Mouse (Mus musculus) heart, embryonic 10.5 days (tissue): ENCODE data around the gene Hist1h4d. TPM values are rescaled to one million over a fixed set of nuclear protein-coding genes. Genes with fewer than 3 reads are reported as not detected.
"Not testable (repeated sequence)": the region's sequence is repeated elsewhere in the genome, so short reads cannot be mapped to it uniquely, and the experiment has no call there.

ENCODE experiments used
- DNase-seq: peaks from one replicate; pipeline ENCODE4 v3.0.0-alpha.2; 2017; ENCODE audit warnings: low spot score
- H3K27ac ChIP-seq: fragments of 300-500 bp; sonication (generic); 2 replicates; pipeline ENCODE4 v1.5.1; 2016; ENCODE audit warnings: mild to moderate bottlenecking
- H3K27me3 ChIP-seq: fragments of 300-500 bp; sonication (generic); 2 replicates; pipeline ENCODE4 v1.6.1; 2016; ENCODE audit warnings: mild to moderate bottlenecking; ENCODE audit not compliant: poor library complexity, insufficient read depth, severe bottlenecking
- H3K36me3 ChIP-seq: fragments of 300-500 bp; sonication (generic); 2 replicates; pipeline ENCODE4 v1.6.1; 2016; ENCODE audit warnings: mild to moderate bottlenecking, moderate library complexity
- H3K4me1 ChIP-seq: fragments of 300-500 bp; sonication (generic); 2 replicates; pipeline ENCODE4 v1.6.1; 2016; ENCODE audit warnings: mild to moderate bottlenecking
- H3K4me3 ChIP-seq: fragments of 300-500 bp; sonication (generic); 2 replicates; pipeline ENCODE4 v1.5.1; 2016; ENCODE audit warnings: mild to moderate bottlenecking, moderate library complexity
- H3K9me3 ChIP-seq: fragments of 300-500 bp; sonication (generic); 2 replicates; pipeline ENCODE4 v1.6.1; 2016; ENCODE audit warnings: mild to moderate bottlenecking, moderate library complexity
- WGBS: fragments of 180-500 bp; shearing (Covaris S2); methylation state at CpG from one replicate; pipeline ENCODE4 v1.1.7; 2016; 5-methylcytosine and 5-hydroxymethylcytosine counted together
- polyA plus RNA-seq: library from polyadenylated mRNA; unstranded; fragments of >200 nt; fragmentation: Nextera tagmentation; extraction: Ambion mirVana; gene quantifications from 2 replicates; pipeline ENCODE4 v1.2.1, GENCODE M21; 2016

Hist1h4d gene
- 41.9 and 60.3 TPM in 2 replicates for polyA plus RNA-seq

GRCm38 (mm10) chr13:23581408-23582218, at the start of gene Hist1h4d:
TSS of gene Hist1h4d (plus strand) at chr13:23581598.
- DNase-seq = peak; percentile 98
- WGBS = under 1% methylated on average over 43 of the region's 43 CpGs
- H3K36me3 ChIP-seq = no peaks in the 10 kb centered on the region
- H3K9me3 ChIP-seq = no peaks in the 10 kb centered on the region
- peak within 1 kb of the TSS; percentile 78 for H3K27ac ChIP-seq
- H3K27me3 ChIP-seq = no peaks in the 10 kb centered on the region
- H3K4me3 ChIP-seq = peak within 1 kb of the TSS; percentile 58
- peaks cover 12% of the 10 kb centered on the region for H3K4me1 ChIP-seq

GRCm38 (mm10) chr13:23532262-23533075, 48.9 kb upstream of the Hist1h4d start:
- peaks cover 32% of the 10 kb centered on the region for H3K4me1 ChIP-seq
- DNase-seq = no peak
- H3K9me3 ChIP-seq = no peaks in the 10 kb centered on the region
- H3K27me3 ChIP-seq = no peaks in the 10 kb centered on the region
- peak overlapping the region; percentile 67 for H3K4me3 ChIP-seq
- no peaks in the 10 kb centered on the region for H3K36me3 ChIP-seq
- H3K27ac ChIP-seq = peak overlapping the region; percentile 95
- 27% methylated on average over 9 of the region's 9 CpGs for WGBS

- WGBS = 1% methylated on average over 26 of the region's 53 CpGs
- H3K4me1 ChIP-seq = peaks cover 32% of the 10 kb centered on the region
- DNase-seq = peak; percentile 94
- H3K36me3 ChIP-seq, H3K27me3 ChIP-seq, H3K9me3 ChIP-seq: not testable (repeated sequence)
- peak within 1 kb of the TSS; percentile 95 for H3K27ac ChIP-seq
- H3K4me3 ChIP-seq = peak within 1 kb of the TSS; percentile 67
Observed at GRCm38 (mm10) chr13:23533560-23534367, 47.6 kb upstream of the Hist1h4d start, which contains the start of gene Hist1h2af. TSS of gene Hist1h2af (plus strand) at chr13:23533906.

- Histone ChIP-seq H3K27ac (peak overlapping the region; percentile 95), H3K9me3 (no peaks in the 10 kb centered on the region)
- 3% methylated on average over 15 of the region's 15 CpGs for WGBS
Observed at GRCm38 (mm10) chr13:23534368-23535131, 46.8 kb upstream of the Hist1h4d start.

GRCm38 (mm10) chr13:23535137-23536075, 46.0 kb upstream of the Hist1h4d start, which contains the start of gene Hist1h3g:
TSS of gene Hist1h3g (plus strand) at chr13:23535422.
- peak; percentile 98 for DNase-seq
- H3K36me3 ChIP-seq, H3K27me3 ChIP-seq, H3K9me3 ChIP-seq: not testable (repeated sequence)
- WGBS = under 1% methylated on average over 53 of the region's 62 CpGs
- Histone ChIP-seq H3K4me1 (peaks cover 29% of the 10 kb centered on the region), H3K4me3 (peak within 1 kb of the TSS; percentile 67), H3K27ac (peak within 1 kb of the TSS; percentile 95)

More at GRCm38 (mm10) chr13:23534368-23535131, 46.8 kb upstream of the Hist1h4d start:
- no peaks in the 10 kb centered on the region for H3K36me3 ChIP-seq
- no peak for DNase-seq
- H3K4me1 ChIP-seq = peaks cover 29% of the 10 kb centered on the region
- H3K27me3 ChIP-seq = no peaks in the 10 kb centered on the region
- H3K4me3 ChIP-seq = peak overlapping the region; percentile 67

- Histone ChIP-seq H3K4me1 (peaks cover 29% of the 10 kb centered on the region), H3K4me3 (peak overlapping the region; percentile 67), H3K27me3 (no peaks in the 10 kb centered on the region), H3K9me3 (no peaks in the 10 kb centered on the region), H3K27ac (peak overlapping the region; percentile 95), H3K36me3 (no peaks in the 10 kb centered on the region)
- WGBS = 28% methylated on average over 7 of the region's 7 CpGs
- DNase-seq = no peak
Observed at GRCm38 (mm10) chr13:23536076-23536822, 45.1 kb upstream of the Hist1h4d start.

GRCm38 (mm10) chr13:23537006-23537710, 44.2 kb upstream of the Hist1h4d start:
- no peak for DNase-seq
- Histone ChIP-seq H3K4me1 (peaks cover 27% of the 10 kb centered on the region), H3K27me3 (no peaks in the 10 kb centered on the region), H3K36me3 (no peaks in the 10 kb centered on the region), H3K9me3 (no peaks in the 10 kb centered on the region), H3K4me3 (peak overlapping the region; percentile 67), H3K27ac (no peak overlapping the region)
- WGBS = 81% methylated on average over 3 of the region's 3 CpGs

- Histone ChIP-seq H3K27me3 (no peaks in the 10 kb centered on the region), H3K27ac (no peak overlapping the region), H3K36me3 (no peaks in the 10 kb centered on the region), H3K4me3 (no peak overlapping the region), H3K4me1 (peaks cover 20% of the 10 kb centered on the region; the same call in 1 of the 2 replicates), H3K9me3 (no peaks in the 10 kb centered on the region)
- 86% methylated on average over 5 of the region's 5 CpGs for WGBS
- no peak for DNase-seq
Observed at GRCm38 (mm10) chr13:23538249-23538648, 43.1 kb upstream of the Hist1h4d start.

GRCm38 (mm10) chr13:23539821-23540220, 41.6 kb upstream of the Hist1h4d start:
- not testable (repeated sequence) for DNase-seq, H3K4me3 ChIP-seq, H3K27me3 ChIP-seq, H3K9me3 ChIP-seq, H3K27ac ChIP-seq, H3K36me3 ChIP-seq
- 71% methylated on average over 1 of the region's 1 CpGs for WGBS
- peaks cover 12% of the 10 kb centered on the region; the same call in 1 of the 2 replicates for H3K4me1 ChIP-seq

GRCm38 (mm10) chr13:23541497-23541896, 39.9 kb upstream of the Hist1h4d start:
- Histone ChIP-seq H3K36me3 (no peaks in the 10 kb centered on the region), H3K4me3 (no peak overlapping the region), H3K9me3 (no peaks in the 10 kb centered on the region), H3K27ac (no peak overlapping the region), H3K4me1 (peaks cover 8% of the 10 kb centered on the region; the same call in 1 of the 2 replicates), H3K27me3 (no peaks in the 10 kb centered on the region)
- WGBS = 88% methylated on average over 3 of the region's 3 CpGs
- no peak for DNase-seq
